Mouse (Mus musculus) testis, adult 2 months (tissue): ENCODE measurements at regions not wholly inside any gene's neighbourhood (a gene's known extent, or its start where the extent isn't known, plus 50 kb on each side); places are given as distances from the start of the nearest gene placed in this dataset.

ENCODE experiments used
- H3K27ac ChIP-seq: fragments of 200-500 bp; 2 replicates; pipeline ENCODE4 v1.5.1; 2012; ENCODE audit warnings: low read depth, low read length; ENCODE audit not compliant: control insufficient read depth, insufficient read depth
- H3K27me3 ChIP-seq: fragments of 200-500 bp; 2 replicates; pipeline ENCODE4 v1.6.1; 2012; ENCODE audit warnings: mild to moderate bottlenecking, low read length, moderate library complexity; ENCODE audit not compliant: control insufficient read depth, insufficient read depth
- H3K36me3 ChIP-seq: fragments of 200-500 bp; 2 replicates; pipeline ENCODE4 v1.6.1; 2012; ENCODE audit warnings: mild to moderate bottlenecking, low read length; ENCODE audit not compliant: control insufficient read depth, insufficient read depth
- H3K4me1 ChIP-seq: fragments of 200-500 bp; 2 replicates; pipeline ENCODE4 v1.6.1; 2012; ENCODE audit warnings: low read length; ENCODE audit not compliant: control insufficient read depth, insufficient read depth
- H3K4me3 ChIP-seq: fragments of 200-500 bp; 2 replicates; pipeline ENCODE4 v1.5.1; 2012; ENCODE audit warnings: low read depth, mild to moderate bottlenecking, low read length, moderate library complexity, mixed read lengths; ENCODE audit not compliant: control insufficient read depth
- CTCF ChIP-seq: fragments of 200-500 bp; IDR thresholded peaks from 2 replicates; pipeline ENCODE4 v1.5.1; 2012; ENCODE audit warnings: low read depth, mild to moderate bottlenecking, inconsistent platforms, low read length, moderate library complexity; ENCODE audit not compliant: control insufficient read depth, insufficient read depth, insufficient replicate concordance
- POLR2A ChIP-seq: fragments of 200-500 bp; IDR thresholded peaks from 2 replicates; pipeline ENCODE4 v1.6.1; 2012; ENCODE audit warnings: low read depth, mild to moderate bottlenecking, inconsistent platforms, low read length, moderate library complexity; ENCODE audit not compliant: control insufficient read depth

DNA sequence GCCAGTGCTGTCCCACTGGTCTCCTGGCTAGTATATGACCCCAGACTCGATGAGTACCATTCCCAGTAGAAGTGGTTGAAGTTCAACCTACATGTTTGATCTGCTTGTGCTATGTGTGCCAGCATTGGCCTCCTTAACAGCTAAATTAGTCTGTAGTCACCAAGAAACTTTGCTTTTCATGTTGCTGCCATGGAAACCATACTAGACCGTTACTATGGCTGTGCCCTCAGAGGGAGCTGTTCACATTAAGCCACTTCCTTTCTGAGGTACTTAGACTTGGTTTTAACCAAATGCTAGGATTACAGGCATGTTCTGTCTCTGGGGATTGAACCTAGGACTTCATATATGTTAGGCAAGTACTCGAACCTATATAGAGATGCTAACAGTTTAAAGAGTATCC lies 191.8 kb upstream of the Nabp1 start:
- Histone ChIP-seq H3K4me1 (no peaks in the 10 kb centered on the region), H3K36me3 (no peaks in the 10 kb centered on the region), H3K27me3 (no peaks in the 10 kb centered on the region), H3K4me3 (no peak overlapping the region), H3K27ac (no peak overlapping the region)
- TF ChIP-seq POLR2A = no peak
- TF ChIP-seq CTCF = no peak

DNA sequence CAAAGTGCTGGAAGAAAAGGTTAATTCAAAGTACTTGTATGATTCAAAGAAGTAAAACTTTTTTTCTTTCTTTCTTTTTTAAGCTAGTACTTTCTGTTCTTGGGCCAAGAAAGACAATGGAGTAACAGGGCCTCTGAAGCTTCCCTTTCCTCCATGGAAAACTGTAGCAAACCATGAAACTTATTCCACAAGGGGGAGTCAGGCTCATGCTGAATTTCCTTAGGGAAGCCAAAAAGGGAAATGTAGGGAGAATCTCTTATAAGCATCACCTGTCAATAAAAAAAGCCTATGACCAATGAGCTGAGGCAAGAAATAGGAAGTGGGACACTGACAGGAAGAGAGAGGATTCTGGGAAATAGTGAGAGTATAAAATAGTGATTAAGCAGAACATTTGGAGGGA lies 190.7 kb upstream of the Nabp1 start:
- Histone ChIP-seq H3K27me3 (no peaks in the 10 kb centered on the region), H3K27ac (no peak overlapping the region), H3K4me3 (no peak overlapping the region), H3K4me1 (no peaks in the 10 kb centered on the region), H3K36me3 (no peaks in the 10 kb centered on the region)
- TF ChIP-seq POLR2A (no peak), CTCF (no peak)

- no peak for TF ChIP-seq CTCF
- TF ChIP-seq POLR2A = no peak
- H3K36me3 ChIP-seq = no peaks in the 10 kb centered on the region
- no peaks in the 10 kb centered on the region for H3K27me3 ChIP-seq
- H3K27ac ChIP-seq = no peak overlapping the region
- no peaks in the 10 kb centered on the region for H3K4me1 ChIP-seq
- no peak overlapping the region for H3K4me3 ChIP-seq
These were observed 182.3 kb upstream of the Nabp1 start for GRCm38 (mm10) chr1:51660531-51660930.

GRCm38 (mm10) chr1:51657203-51657602 lies 179.0 kb upstream of the Nabp1 start:
- Histone ChIP-seq H3K27me3 (no peaks in the 10 kb centered on the region), H3K36me3 (no peaks in the 10 kb centered on the region), H3K27ac (no peak overlapping the region), H3K4me3 (no peak overlapping the region), H3K4me1 (no peaks in the 10 kb centered on the region)
- TF ChIP-seq POLR2A (no peak), CTCF (no peak)

- H3K4me3 ChIP-seq = no peak overlapping the region
- no peaks in the 10 kb centered on the region for H3K4me1 ChIP-seq
- no peak overlapping the region for H3K27ac ChIP-seq
- H3K36me3 ChIP-seq = no peaks in the 10 kb centered on the region
- no peak for TF ChIP-seq CTCF
- H3K27me3 ChIP-seq = no peaks in the 10 kb centered on the region
These were observed 172.4 kb upstream of the Nabp1 start for GRCm38 (mm10) chr1:51650653-51650995.

DNA sequence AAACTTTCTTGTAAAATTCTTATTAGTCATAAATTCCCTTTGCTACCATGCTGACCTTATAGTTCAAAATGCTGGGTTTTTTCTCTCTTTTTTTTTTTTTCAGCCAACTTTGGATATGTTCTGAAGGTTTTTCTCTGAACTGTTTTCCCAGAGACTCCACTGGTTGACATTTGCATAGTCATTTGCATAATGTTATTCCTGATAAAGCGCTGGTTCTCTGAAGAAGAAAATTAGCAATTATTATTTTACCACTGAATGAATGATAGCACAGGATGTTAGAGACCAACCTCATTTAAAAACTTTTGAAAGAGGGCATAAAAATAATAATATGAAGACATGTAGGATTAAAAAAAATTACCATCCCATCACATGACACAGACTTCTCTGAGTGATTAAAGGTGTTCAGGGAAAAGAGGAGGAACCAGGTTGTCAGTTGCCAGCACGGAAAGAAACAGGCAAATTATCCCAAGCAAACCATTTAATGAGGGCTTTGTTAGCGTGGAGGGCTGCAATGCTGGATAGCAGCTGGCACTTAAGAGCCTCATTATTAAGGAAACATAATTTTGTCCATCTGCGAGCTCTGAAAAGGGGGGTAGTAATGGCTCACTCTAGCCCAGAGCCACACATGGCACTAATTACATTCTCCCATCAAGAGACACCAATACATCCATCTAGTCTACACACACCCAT lies 171.9 kb upstream of the Nabp1 start:
- no peak overlapping the region for H3K4me3 ChIP-seq
- no peak overlapping the region for H3K27ac ChIP-seq
- TF ChIP-seq POLR2A (no peak), CTCF (no peak)

DNA sequence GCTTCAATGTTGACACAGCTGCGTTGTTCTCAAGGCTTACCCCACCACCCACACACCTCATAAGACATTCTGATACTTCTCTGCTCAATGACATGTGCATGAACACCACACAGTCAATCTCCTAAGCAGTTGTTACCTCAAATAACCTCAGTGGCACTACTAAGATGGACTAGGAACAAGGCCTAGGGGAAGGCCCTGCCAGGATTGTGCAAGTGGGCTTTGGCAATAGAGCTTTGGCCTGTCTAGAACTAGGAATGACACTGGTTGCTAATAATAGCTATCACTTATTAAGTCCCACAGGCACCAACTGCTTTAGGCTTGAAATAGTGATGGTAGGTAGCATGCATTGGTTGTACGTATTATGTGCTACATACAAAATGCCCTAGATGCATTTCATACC lies 169.7 kb upstream of the Nabp1 start:
- no peaks in the 10 kb centered on the region for H3K27me3 ChIP-seq
- H3K4me3 ChIP-seq = no peak overlapping the region
- no peak overlapping the region for H3K27ac ChIP-seq
- no peaks in the 10 kb centered on the region for H3K4me1 ChIP-seq
- no peaks in the 10 kb centered on the region for H3K36me3 ChIP-seq
- TF ChIP-seq POLR2A = no peak
- TF ChIP-seq CTCF = no peak

More for the DNA sequence above, 171.9 kb upstream of the Nabp1 start:
- Histone ChIP-seq H3K36me3 (no peaks in the 10 kb centered on the region), H3K27me3 (no peaks in the 10 kb centered on the region), H3K4me1 (no peaks in the 10 kb centered on the region)

DNA sequence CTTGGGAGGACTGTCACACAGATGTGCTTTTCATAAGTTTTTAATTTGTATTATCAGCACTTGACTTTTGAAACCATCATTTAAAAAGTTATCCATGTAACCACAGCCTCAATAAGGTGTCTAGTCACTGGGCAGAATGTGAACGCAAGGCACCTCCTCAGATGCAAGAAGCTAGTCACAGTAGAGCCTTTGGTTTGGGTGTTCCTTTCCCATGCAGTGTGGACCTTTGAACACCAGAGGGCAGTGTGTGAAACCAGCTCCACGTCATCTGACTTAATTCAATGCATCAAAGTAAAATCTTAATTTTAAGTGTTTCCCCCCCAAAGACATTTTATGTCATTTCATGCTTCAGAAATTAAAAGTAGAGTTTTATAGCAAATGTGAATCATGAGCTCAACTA lies 166.2 kb upstream of the Nabp1 start:
- Histone ChIP-seq H3K36me3 (no peaks in the 10 kb centered on the region), H3K4me3 (no peak overlapping the region), H3K4me1 (no peaks in the 10 kb centered on the region), H3K27me3 (no peaks in the 10 kb centered on the region), H3K27ac (no peak overlapping the region)
- no peak for TF ChIP-seq POLR2A
- TF ChIP-seq CTCF = peak; percentile 52; the same call in 1 of the 2 replicates
